Mouse (Mus musculus) embryo, embryonic 11 days (tissue): ENCODE results near the gene Glmp.
A peak's percentile ranks its signal among the peaks of the same experiment; 100 is the strongest.
"Not testable (repeated sequence)": the region's sequence is repeated elsewhere in the genome, so short reads cannot be mapped to it uniquely, and the experiment has no call there.

Experiments used
- DNase-seq: peaks from one replicate; pipeline ENCODE4 v3.0.0-alpha.2; 2015

Gene Glmp

GRCm38 (mm10) chr3:88324951-88325405 is at the start of gene Glmp:
TSS of gene Glmp (plus strand) at chr3:88325023.
- peak; percentile 84 for DNase-seq

GRCm38 (mm10) chr3:88276121-88276520 is 48.7 kb upstream of the Glmp start:
- DNase-seq: no peak

DNA sequence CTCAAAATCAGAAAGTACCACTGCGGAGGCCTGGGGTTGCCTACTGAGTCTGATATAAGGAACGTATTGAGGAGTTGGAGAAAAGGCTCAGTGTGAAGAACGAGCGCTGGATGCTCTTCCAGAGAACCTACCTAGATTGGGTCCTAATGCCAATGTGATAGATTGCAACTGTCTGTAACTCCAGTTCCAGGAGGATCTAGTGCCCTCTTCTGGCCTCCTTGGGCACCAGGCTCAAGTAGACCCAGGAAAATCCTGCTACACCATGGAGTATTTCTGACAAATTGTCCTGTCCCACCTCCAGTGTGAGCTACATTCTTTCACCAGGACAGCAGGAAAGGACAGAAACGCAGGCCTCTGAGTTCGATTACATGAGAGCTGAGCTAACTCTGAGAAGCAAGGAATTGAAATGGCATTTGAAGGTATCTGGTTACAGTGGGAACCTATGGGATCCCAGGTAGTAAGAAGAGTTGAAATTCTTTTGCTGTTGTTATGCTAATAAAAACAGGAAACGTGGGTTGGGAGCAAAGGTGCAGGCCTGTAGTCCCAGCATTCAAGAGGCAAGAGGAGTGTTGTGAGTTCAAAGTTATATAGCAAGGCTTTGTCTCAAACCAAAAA is 48.2 kb upstream of the Glmp start:
- DNase-seq: peak; percentile 41

DNA sequence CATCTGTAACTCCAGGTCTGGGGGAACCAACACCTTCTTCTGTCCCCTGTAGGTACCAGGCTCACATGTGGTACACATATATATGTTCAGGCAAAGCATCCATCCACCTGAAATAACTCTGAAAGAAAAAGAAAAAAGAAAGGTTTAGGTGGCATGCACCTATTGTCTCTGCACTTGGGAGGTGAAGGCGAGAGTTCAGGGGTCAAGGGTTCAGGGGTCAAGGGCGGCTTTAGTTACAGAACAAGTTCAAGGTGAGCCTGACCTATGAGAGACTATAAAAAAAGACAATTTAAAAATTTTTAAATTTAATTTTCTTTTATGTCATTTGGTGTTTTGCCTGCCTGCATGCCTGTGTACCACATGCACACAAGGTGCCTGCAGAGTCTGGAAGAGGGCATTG is 44.8 kb upstream of the Glmp start:
- DNase-seq: no peak

GRCm38 (mm10) chr3:88281141-88281916 is 43.5 kb upstream of the Glmp start:
- DNase-seq: not testable (repeated sequence)

- DNase-seq: not testable (repeated sequence)
Observed at GRCm38 (mm10) chr3:88284815-88285564, 39.8 kb upstream of the Glmp start.

DNA sequence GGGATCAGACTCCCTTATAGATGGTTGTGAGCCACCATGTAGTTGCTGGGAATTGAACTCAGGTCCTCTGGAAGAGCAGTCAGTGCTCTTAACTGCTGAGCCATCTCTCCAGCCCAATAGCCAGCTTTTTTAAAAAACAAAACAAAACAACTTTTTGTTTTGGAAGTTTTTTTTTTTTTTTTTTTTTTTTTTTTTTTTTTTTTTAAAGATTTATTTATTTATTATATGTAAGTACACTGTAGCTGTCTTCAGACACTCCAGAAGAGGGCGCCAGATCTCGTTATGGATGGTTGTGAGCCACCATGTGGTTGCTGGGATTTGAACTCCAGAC is 39.3 kb upstream of the Glmp start:
- not testable (repeated sequence) for DNase-seq

DNA sequence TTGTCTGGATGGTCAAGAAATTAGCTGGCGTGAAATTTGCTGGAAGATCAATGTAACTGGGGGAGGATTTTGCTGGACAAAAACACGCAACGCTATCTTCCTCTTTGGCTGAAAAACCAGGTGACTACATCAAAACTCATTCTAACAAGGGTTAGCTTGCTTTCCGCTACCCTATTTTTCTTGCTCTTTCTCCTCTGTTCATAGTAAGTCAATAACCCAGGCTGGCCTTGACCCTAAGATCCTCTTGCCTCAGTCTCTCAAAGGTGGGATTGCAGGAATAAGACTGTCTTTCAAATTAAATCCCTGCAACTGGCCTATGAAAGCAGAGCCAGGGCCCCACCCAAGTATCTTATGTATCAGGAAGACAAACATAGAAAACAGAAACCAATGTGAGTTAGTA is 37.7 kb upstream of the Glmp start, which contains the start of gene Gm38392:
TSS of gene Gm38392 (minus strand) at position 101 of the 400 bp plus-strand sequence.
- no peak for DNase-seq

DNA sequence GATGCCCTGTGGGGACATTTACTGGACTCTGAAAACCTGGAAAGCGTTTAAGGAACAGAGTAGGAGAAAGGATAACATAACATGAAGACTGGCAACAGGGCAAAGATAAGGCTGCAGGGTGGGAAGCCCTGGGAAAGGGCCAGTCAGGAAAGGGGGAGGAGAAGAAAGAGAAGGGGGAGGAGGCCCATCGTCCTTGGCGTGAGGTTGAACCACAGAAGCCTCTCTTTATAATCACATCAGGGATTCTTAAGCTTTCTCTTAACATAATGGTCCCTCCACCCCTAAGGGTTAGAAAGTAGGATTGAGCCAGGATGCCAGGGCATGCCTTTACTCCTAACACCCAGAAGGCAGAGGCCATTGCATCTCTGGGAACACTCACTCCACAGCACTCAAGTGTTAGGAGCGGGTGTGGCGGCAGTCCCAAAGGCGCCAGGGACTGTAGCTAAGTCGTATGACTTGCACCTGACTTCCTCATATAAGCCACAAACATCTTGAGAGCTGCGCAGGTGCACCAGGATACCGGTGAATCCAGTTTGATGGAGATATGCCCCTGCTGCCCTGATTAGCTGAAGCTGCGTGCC is 36.6 kb upstream of the Glmp start:
- DNase-seq: not testable (repeated sequence)

- peak; percentile 28 for DNase-seq
Observed at GRCm38 (mm10) chr3:88291970-88292369, 32.9 kb upstream of the Glmp start.

- DNase-seq: not testable (repeated sequence)
Observed at GRCm38 (mm10) chr3:88295272-88295671, 29.6 kb upstream of the Glmp start.

DNA sequence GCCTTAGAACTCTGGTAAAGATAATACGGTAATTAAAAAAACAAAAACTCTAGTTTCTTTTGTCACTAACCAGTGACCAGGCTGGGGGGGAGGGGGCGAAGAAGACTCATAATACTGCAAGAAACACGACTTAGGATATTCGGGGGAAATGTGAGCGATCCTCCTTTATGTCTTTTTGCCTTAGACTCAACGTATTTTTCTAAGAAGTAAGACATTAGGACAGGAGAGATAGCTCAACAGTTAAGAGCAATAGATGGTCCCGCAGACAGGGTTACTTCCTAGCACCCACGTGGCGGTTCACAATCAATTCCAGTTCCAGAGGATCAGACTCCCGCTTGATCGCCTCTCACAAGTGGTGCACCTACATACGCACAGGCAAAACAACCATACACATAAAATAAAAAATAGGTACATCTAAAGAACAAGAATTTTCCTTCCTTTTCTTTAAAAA is 28.7 kb upstream of the Glmp start:
- DNase-seq: no peak

- DNase-seq: peak; percentile 100
Observed at GRCm38 (mm10) chr3:88296561-88297318, 28.1 kb upstream of the Glmp start, which contains the start of the genes Tsacc and Cct3. TSS of gene Tsacc (minus strand) at chr3:88296999. TSS of gene Cct3 (plus strand) at chr3:88297116.

DNA sequence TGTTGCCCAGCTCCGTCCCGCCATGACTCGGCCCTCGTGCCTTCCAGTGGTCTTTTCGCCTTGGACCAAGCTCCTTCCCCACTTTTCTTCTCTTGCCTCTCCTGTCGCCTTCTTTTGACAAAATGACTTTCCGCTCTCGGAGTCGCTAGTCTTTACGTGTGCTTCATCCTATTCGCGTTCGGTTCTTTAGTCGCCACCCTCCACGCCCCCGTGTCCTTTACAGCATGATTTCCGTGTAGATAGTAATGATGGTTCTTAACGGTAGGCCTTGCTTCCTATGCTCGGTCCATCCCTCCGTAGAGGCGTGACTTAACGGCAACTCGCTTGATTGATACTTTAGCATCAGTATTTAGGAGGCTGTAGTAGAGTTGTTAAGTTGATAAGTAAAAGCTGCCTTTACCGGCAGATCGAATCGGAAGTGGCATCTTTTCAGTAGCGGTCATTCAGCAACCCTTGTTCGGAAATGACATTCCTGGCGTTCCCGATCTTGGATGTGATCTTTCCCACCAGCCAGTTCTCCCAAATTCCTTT is 27.4 kb upstream of the Glmp start:
- peak; percentile 34 for DNase-seq

- no peak for DNase-seq
Observed at GRCm38 (mm10) chr3:88299172-88299571, 25.7 kb upstream of the Glmp start.

- DNase-seq: no peak
Observed at GRCm38 (mm10) chr3:88328956-88329355, 4.1 kb downstream of the Glmp start.

GRCm38 (mm10) chr3:88331282-88331681 is 6.5 kb downstream of the Glmp start:
- DNase-seq: peak; percentile 61

DNA sequence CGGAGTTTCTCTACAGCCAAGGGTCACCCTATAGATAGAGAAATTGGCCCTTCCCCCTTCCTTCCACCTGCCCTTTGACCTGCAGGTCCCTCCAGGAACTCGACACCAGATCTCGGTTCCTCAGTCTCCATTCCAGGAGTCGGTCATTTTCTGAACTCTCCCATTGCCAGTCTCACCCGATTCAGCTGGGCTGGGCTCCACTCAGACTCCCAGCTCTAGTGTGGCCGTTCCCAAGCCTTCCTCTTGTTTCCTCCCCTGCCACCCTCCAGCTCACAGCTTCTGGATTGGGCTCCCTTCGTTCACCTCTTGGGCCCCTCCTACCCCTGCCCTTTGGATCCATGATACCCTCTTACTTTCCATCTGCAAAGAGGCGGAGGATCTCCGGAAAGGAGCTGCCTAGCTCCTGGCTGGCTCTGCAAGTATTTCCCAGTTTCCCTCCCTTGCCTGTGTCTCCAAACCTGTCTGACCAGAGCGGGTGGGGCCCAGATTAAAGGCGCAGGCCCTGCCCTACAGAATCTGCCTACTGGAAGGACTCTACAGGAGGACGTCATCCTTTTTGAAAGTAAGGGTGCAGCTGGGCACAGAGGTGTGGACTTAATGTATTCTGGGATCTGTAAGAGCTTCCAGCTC is 9.3 kb downstream of the Glmp start:
- no peak for DNase-seq

DNA sequence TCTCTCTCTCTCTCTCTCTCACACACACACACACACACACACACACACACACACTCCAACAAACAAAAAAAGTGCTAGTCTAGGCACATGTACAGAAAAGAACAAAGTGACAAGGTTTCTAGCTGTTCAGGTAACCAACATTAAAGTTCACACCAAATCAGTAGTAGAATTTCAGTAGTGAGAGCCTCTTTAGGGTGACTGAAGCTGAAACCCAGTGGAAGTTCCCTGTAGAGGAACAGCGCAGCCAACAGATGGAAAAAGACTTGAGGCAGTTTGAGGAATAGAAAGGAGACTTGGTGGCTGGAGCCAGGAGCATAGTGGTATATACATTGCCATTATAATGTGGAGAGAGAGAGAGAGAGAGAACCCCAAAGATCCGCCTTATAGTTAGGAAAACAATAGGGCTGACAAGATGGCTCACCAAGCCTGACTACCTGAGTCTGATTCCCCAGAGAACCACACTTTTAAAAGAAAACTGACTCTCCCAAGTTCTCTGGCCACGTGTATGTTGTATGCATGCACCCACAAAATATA is 10.1 kb downstream of the Glmp start:
- DNase-seq: no peak

GRCm38 (mm10) chr3:88335436-88336053 is 10.7 kb downstream of the Glmp start:
- peak; percentile 31 for DNase-seq
